Mouse (Mus musculus) neutrophil, adult 5-6 weeks (primary cell): ENCODE measurements around the gene Fip1l1. TPM values are rescaled to one million over a fixed set of nuclear protein-coding genes. Genes with fewer than 3 reads are reported as not detected.

Source experiments
- total RNA-seq: library from RNA; stranded (forward); fragments of 200-1000 nt; gene quantifications from 2 replicates; pipeline ENCODE4 v1.2.3, GENCODE M21; 2017

The Fip1l1 gene
- total RNA-seq, 1 experiment from 2014 or later, result 167 TPM

Other genes with a start within 250 kb of the Fip1l1 start
- gene Scfd2, start 3.7 kb upstream of the Fip1l1 start, total RNA-seq, result 13.2 and 14.5 TPM in 2 replicates
- 0.81 TPM in 1 of 2 replicates, not detected in the other for gene Lnx1, start 167.5 kb downstream of the Fip1l1 start, total RNA-seq